Mouse (Mus musculus) liver, adult 2 months (tissue): Measurements from ENCODE around the gene C1ra.

ENCODE experiments used
- CTCF ChIP-seq: fragments of 200-500 bp; IDR thresholded peaks from 2 replicates; pipeline ENCODE4 v1.5.1; 2011; ENCODE audit warnings: low read depth, low read length, control low read depth
- POLR2A ChIP-seq: fragments of 200-500 bp; IDR thresholded peaks from 2 replicates; pipeline ENCODE4 v1.6.1; 2011; ENCODE audit warnings: low read length, control low read depth; ENCODE audit not compliant: insufficient read depth; ENCODE audit errors: extremely low read depth

DNA sequence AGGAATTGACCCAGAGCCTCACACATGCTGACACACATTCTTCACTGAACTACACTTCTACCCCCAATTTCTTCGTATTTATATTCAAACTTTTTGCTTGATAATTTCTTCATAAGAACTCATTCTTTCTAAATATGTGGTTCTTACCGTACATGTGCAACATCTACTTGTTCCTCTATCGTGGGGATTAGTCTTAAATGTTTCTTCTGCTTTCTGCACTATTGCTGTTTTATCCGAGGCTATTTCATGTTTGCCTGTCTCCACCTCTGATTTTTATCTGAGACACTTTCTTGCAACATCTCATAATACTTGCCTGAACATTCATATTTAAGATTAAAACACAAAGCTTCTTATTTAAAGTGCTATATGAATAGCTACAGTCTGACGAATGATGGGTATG lies 16.2 kb upstream of the C1ra start:
- no peak for TF ChIP-seq POLR2A
- TF ChIP-seq CTCF, result no peak
